Mouse (Mus musculus): ENCODE measurements around the gene Tbc1d10c. TPM values are rescaled to one million over a fixed set of nuclear protein-coding genes. Genes with fewer than 3 reads are reported as not detected.
A peak's percentile ranks its signal among the peaks of the same experiment; 100 is the strongest.

Tbc1d10c gene
- polyA plus RNA-seq, 1 experiment = 24.2 TPM

DNA sequence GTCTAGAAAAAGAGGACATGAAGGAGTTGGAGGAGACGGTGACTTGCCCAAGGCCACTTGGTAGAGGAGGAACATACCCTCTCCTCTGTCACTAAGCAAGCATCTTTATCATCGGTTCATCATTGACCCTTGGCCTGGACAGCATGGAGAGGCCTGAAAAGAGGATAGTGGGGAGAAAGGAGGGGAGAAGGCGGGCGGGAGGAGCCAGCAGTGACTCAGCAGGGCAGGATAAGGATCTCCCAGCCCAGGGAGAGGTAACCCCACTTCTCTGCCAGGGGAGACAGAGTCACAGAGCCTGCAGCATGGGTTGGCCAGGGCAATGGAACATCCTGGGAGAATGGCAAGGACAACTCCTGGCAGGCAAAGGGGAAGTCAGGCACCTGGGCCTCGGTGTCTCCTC lies 17.5 kb upstream of the Tbc1d10c start:
- TF ChIP-seq POLR2A (IDR thresholded peaks at IDR 0.05; ENCODE audit: borderline replicate concordance, extremely low read depth, low read depth, low read length) (no peak), CTCF (IDR thresholded peaks at IDR 0.05; ENCODE audit: insufficient read depth, low read length) (no peak)
- DNase-seq = no peak
- 73% methylated on average over 5 of the region's 5 CpGs for WGBS
- peaks cover under 1% of the 10 kb centered on the region for H3K4me1 ChIP-seq (ENCODE audit: control insufficient read depth, insufficient read depth, low read length)
- H3K4me3 ChIP-seq (replicated peaks; ENCODE audit: extremely low read depth, low read depth, low read length) = no peak overlapping the region

DNA sequence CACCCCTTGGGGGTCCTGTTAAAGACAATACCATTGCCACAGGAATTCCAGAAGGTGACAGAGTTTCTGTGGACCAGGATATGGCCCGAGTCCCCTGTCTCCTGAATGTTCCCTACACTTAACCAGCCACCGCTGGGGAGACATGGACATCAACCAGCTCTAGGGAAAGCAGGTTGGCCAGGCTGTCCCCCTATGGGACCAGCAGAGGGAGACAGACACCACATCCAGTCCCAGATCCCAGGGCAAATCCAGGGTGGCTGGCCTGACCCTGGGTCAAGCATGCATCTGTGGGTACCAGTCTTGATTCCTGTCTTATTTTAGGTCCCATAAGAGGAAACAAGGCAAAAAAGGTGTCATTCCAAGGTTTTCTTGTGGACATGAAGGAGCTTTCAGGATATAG lies 15.9 kb upstream of the Tbc1d10c start:
- peaks cover 6% of the 10 kb centered on the region for H3K4me1 ChIP-seq (ENCODE audit: control insufficient read depth, insufficient read depth, low read length)
- no peak overlapping the region for H3K4me3 ChIP-seq (replicated peaks; ENCODE audit: extremely low read depth, low read depth, low read length)
- peak; percentile 99 for TF ChIP-seq CTCF (IDR thresholded peaks at IDR 0.05; ENCODE audit: insufficient read depth, low read length)
- TF ChIP-seq POLR2A (IDR thresholded peaks at IDR 0.05; ENCODE audit: borderline replicate concordance, extremely low read depth, low read depth, low read length) = no peak
- peak; percentile 71 for DNase-seq
- WGBS = 0% methylated on average over 2 of the region's 2 CpGs

DNA sequence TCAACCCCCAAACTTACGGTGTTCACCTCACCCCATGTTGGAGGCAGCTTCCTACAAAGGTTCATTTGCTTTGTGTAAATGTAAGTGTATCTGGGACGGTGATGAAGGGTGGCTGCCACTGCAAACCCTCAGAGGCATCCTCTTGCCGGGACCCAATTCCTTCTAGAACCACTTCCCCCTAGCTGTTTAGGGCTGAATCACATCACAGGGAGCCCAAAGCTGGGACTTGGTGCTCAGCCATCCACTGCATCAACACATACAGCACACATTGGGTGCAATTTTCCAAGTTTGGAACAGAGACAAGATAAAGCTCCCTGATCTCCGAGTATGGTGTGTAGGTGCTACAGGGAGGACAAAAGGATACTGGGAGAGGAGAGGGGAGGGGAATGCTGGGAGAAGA lies 13.8 kb upstream of the Tbc1d10c start:
- peaks cover 15% of the 10 kb centered on the region for H3K4me1 ChIP-seq (ENCODE audit: control insufficient read depth, insufficient read depth, low read length)
- 54% methylated on average over 4 of the region's 4 CpGs for WGBS
- no peak for DNase-seq
- TF ChIP-seq CTCF (IDR thresholded peaks at IDR 0.05; ENCODE audit: insufficient read depth, low read length) = no peak
- TF ChIP-seq POLR2A (IDR thresholded peaks at IDR 0.05; ENCODE audit: borderline replicate concordance, extremely low read depth, low read depth, low read length) = no peak
- H3K4me3 ChIP-seq (replicated peaks; ENCODE audit: extremely low read depth, low read depth, low read length) = no peak overlapping the region

DNA sequence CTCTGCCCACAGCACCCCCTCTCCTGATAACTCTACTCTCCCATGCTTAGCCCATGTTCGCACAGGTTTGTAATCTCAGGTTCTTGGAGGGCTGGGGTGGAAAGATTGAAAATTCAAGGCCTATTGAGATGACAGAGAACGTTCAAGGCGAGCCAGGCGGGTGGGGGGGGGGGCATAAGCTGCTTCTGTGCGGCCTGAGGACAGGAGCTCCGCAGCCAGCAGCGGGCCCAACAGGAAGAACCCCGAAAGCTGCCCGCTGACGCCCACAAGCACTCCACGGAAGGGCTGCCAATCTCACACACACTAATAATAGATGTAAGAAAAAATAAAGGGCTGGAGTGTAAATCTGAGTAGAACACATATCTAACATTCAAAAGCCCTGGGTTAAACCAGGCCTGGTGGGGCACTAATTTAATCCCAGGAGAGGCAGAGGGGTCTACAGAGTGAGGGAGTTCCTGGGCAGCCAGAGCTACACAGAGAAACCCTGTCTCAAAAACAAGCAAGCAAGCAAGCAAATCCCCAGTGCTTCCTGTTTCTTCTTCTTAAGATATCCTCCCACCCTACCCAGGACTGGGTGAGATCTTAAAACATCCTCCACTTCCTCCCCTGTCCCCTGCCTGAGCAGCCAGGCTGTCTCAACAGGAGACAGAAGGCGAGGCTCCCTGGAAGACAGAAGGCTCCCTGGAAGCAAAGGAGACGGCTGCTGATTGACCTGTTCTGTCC lies 12.7 kb upstream of the Tbc1d10c start:
- DNase-seq = no peak

DNA sequence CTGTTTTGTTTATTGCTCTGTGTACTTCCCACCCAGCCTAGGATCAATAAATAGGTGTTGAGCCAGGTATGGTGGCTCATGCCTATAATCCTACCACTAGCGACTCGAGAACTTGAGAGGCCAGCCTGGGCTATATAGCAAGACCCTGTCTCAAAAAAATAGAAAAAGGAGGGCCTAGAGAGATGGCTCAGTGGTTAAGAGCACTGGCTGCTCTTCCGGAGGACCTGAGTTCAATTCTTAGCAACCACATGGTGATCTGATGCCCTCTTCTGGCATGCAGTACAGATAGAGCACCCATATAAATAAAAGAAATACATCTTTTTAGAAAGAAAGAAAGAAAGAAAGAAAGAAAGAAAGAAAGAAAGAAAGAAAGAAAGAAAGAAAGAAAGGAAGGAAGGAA lies 12.1 kb upstream of the Tbc1d10c start:
- WGBS = 33% methylated on average over 3 of the region's 3 CpGs
- TF ChIP-seq CTCF (IDR thresholded peaks at IDR 0.05; ENCODE audit: insufficient read depth, low read length) = no peak
- no peak for TF ChIP-seq POLR2A (IDR thresholded peaks at IDR 0.05; ENCODE audit: borderline replicate concordance, extremely low read depth, low read depth, low read length)
- DNase-seq = no peak
- Histone ChIP-seq H3K4me3 (replicated peaks; ENCODE audit: extremely low read depth, low read depth, low read length) (no peak overlapping the region), H3K4me1 (ENCODE audit: control insufficient read depth, insufficient read depth, low read length) (peaks cover 15% of the 10 kb centered on the region)

More for the DNA sequence above, 12.7 kb upstream of the Tbc1d10c start:
- Histone ChIP-seq H3K4me1 (ENCODE audit: control insufficient read depth, insufficient read depth, low read length) (peaks cover 15% of the 10 kb centered on the region), H3K4me3 (replicated peaks; ENCODE audit: extremely low read depth, low read depth, low read length) (no peak overlapping the region)
- peak; percentile 80; the same call in 1 of the 2 replicates for TF ChIP-seq POLR2A (IDR thresholded peaks at IDR 0.05; ENCODE audit: borderline replicate concordance, extremely low read depth, low read depth, low read length)
- no peak for TF ChIP-seq CTCF (IDR thresholded peaks at IDR 0.05; ENCODE audit: insufficient read depth, low read length)
- 38% methylated on average over 13 of the region's 13 CpGs for WGBS

DNA sequence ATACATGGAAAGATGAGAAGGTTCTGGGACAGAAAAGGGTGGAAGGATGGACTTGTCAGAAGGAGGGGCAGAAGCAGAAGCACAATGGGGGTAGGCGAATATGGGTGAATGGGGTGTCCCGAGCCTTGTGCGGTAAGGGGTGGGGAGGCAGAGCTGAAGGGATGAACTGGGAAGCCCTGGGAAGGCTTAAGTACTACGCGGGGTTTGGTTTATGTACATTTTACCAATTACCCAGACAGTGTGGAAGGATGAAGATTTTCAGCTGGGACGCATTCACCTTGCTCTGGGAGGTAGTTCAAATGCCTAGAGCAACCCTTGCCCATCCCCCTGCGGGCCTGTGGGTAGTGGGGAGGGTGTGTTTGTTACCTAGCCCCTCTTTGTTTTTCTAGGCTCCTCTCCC lies 11.1 kb upstream of the Tbc1d10c start:
- peaks cover 15% of the 10 kb centered on the region for H3K4me1 ChIP-seq (ENCODE audit: control insufficient read depth, insufficient read depth, low read length)
- DNase-seq = no peak
- 29% methylated on average over 7 of the region's 7 CpGs for WGBS
- H3K4me3 ChIP-seq (replicated peaks; ENCODE audit: extremely low read depth, low read depth, low read length) = peak overlapping the region; percentile 87
- TF ChIP-seq CTCF (IDR thresholded peaks at IDR 0.05; ENCODE audit: insufficient read depth, low read length) (no peak), POLR2A (IDR thresholded peaks at IDR 0.05; ENCODE audit: borderline replicate concordance, extremely low read depth, low read depth, low read length) (no peak)

DNA sequence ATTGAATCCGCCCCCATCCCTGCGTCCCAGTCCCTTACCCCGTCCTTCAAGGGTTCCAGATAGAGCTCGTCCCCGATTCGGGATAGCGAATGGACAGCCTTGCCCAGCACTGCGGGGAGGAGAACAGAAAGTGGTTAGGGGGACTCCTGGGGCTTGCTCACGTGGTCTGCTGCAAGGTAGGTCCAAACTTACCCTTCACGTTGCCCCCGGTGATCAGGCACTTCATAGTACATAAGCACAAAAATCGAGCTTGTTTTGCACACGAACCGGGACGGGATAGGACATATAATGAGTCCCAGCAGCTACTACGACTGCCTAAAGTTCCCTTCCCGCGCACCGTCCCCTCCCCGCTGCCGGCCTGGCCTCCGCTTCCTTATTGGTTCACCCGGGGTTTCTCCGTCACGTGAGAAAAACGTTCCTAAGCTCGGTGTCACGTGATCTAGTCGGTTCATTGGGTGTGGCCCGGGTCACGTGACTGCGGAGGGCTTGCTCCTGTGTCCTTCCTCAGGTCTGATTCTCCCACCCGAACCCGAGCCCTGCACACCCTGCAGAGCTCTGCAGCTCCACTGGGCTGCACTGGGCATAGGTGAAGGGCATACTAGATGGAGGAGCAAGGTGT lies 10.3 kb upstream of the Tbc1d10c start, which contains the start of gene Rad9a:
Gene Rad9a (minus strand): TSS at position 372 of the 619 bp plus-strand sequence.
- TF ChIP-seq CTCF (IDR thresholded peaks at IDR 0.05; ENCODE audit: insufficient read depth, low read length) = no peak
- TF ChIP-seq POLR2A (IDR thresholded peaks at IDR 0.05; ENCODE audit: borderline replicate concordance, extremely low read depth, low read depth, low read length) = peak; percentile 97; the same call in 1 of the 2 replicates
- H3K4me1 ChIP-seq (ENCODE audit: control insufficient read depth, insufficient read depth, low read length) = peaks cover 15% of the 10 kb centered on the region
- peak; percentile 94 for DNase-seq
- H3K4me3 ChIP-seq (replicated peaks; ENCODE audit: extremely low read depth, low read depth, low read length) = peak within 1 kb of the TSS; percentile 87
- 1% methylated on average over 34 of the region's 34 CpGs for WGBS

DNA sequence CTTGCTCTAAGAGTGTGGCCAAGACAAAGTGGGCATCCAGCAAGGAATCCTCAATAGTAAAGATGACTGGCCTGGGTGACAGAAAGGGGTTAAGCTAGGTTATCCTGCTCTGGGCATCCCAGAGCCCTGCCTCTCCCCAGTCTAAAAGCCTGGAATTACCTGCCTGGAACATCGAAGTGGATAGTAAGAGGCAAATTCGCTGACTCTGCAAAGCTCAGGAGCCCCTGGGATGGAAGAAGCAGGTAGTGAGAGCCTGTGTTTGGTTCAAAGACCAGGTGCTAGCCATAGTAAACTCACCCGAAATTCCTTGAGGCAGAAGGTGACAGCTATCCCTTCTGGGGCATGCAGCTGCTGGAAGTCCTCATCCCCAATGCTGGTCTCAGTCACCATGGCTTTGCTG lies 6.1 kb upstream of the Tbc1d10c start:
- 64% methylated on average over 3 of the region's 3 CpGs for WGBS
- H3K4me3 ChIP-seq (replicated peaks; ENCODE audit: extremely low read depth, low read depth, low read length) = no peak overlapping the region
- no peak for DNase-seq
- no peak for TF ChIP-seq CTCF (IDR thresholded peaks at IDR 0.05; ENCODE audit: insufficient read depth, low read length)
- TF ChIP-seq POLR2A (IDR thresholded peaks at IDR 0.05; ENCODE audit: borderline replicate concordance, extremely low read depth, low read depth, low read length) = no peak
- H3K4me1 ChIP-seq (ENCODE audit: control insufficient read depth, insufficient read depth, low read length) = peaks cover 21% of the 10 kb centered on the region

DNA sequence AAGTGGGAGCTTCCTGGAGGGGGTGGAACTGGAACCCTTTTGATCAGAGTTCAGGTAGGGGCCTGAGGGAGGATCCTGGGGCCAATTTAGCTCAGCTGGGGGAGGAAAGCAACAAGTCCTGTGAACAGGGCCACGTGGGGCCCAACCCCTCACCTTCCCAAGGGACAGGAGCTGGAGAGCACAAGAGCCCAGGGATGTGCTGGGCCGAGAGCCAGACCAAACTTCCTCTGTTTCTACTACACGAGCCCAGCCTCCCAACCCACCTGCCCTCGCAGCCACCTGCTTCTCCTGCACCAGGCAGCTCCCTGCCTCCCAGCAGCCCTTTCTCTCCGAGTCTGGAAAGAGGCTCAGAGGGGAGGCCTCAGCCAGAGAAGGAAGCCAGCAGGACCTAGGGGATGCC lies 5.5 kb upstream of the Tbc1d10c start:
- no peak overlapping the region for H3K4me3 ChIP-seq (replicated peaks; ENCODE audit: extremely low read depth, low read depth, low read length)
- DNase-seq = no peak
- WGBS = 16% methylated on average over 5 of the region's 5 CpGs
- TF ChIP-seq POLR2A (IDR thresholded peaks at IDR 0.05; ENCODE audit: borderline replicate concordance, extremely low read depth, low read depth, low read length) = no peak
- TF ChIP-seq CTCF (IDR thresholded peaks at IDR 0.05; ENCODE audit: insufficient read depth, low read length) = no peak
- H3K4me1 ChIP-seq (ENCODE audit: control insufficient read depth, insufficient read depth, low read length) = peaks cover 19% of the 10 kb centered on the region

DNA sequence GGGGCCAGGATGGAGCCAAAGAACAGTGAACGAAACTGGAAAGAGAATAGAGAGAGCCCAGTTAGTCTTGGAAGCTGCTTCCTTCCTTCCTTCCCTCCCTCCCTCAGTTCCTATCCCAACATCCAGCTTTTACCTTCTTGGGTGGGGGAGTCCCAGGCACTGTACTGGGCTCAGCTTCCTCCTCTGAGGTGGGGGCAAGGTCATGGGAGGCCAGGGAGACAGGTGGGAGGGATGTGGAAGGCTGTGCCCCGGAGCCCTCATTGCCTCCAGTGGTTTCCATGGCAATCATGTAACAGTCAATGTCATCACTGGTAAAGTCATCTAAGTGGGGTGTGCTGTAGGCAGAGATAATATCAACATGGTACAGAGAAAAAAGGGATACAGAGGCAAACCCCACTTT lies 5.0 kb upstream of the Tbc1d10c start:
- WGBS = 29% methylated on average over 2 of the region's 2 CpGs
- Histone ChIP-seq H3K4me1 (ENCODE audit: control insufficient read depth, insufficient read depth, low read length) (peaks cover 19% of the 10 kb centered on the region), H3K4me3 (replicated peaks; ENCODE audit: extremely low read depth, low read depth, low read length) (no peak overlapping the region)
- no peak for TF ChIP-seq CTCF (IDR thresholded peaks at IDR 0.05; ENCODE audit: insufficient read depth, low read length)
- TF ChIP-seq POLR2A (IDR thresholded peaks at IDR 0.05; ENCODE audit: borderline replicate concordance, extremely low read depth, low read depth, low read length) = no peak
- no peak for DNase-seq

Measured in lung, adult 2 months (tissue).